Mouse (Mus musculus): Measurements from ENCODE around the gene Tert.

The Tert gene

GRCm38 (mm10) chr13:73675161-73675560, 48.5 kb downstream of the Tert start:
- DNase-seq (ENCODE audit: extremely low spot score, low read depth, low spot score): no peak

- no peak for DNase-seq (ENCODE audit: extremely low spot score, low read depth, low spot score)
Measured at GRCm38 (mm10) chr13:73677853-73678252, 51.1 kb downstream of the Tert start, which contains the start of gene Slc6a18. Gene Slc6a18, minus strand, starts transcription at chr13:73678023.

- no peak for DNase-seq (ENCODE audit: extremely low spot score, low read depth, low spot score)
Measured at GRCm38 (mm10) chr13:73679311-73679710, 52.6 kb downstream of the Tert start.

GRCm38 (mm10) chr13:73680394-73680793, 53.7 kb downstream of the Tert start:
- no peak for DNase-seq (ENCODE audit: extremely low spot score, low read depth, low spot score)

GRCm38 (mm10) chr13:73682226-73682625, 55.5 kb downstream of the Tert start:
- no peak for DNase-seq (ENCODE audit: extremely low spot score, low read depth, low spot score)

- no peak for DNase-seq (ENCODE audit: extremely low spot score, low read depth, low spot score)
Measured at GRCm38 (mm10) chr13:73683682-73684081, 57.0 kb downstream of the Tert start.

GRCm38 (mm10) chr13:73684412-73684811, 57.7 kb downstream of the Tert start:
- no peak for DNase-seq (ENCODE audit: extremely low spot score, low read depth, low spot score)

GRCm38 (mm10) chr13:73685502-73685901, 58.8 kb downstream of the Tert start:
- no peak for DNase-seq (ENCODE audit: extremely low spot score, low read depth, low spot score)

GRCm38 (mm10) chr13:73687601-73688000, 60.9 kb downstream of the Tert start:
- DNase-seq (ENCODE audit: extremely low spot score, low read depth, low spot score): no peak

GRCm38 (mm10) chr13:73688934-73689333, 62.2 kb downstream of the Tert start:
- no peak for DNase-seq (ENCODE audit: extremely low spot score, low read depth, low spot score)

GRCm38 (mm10) chr13:73692249-73692868, 65.6 kb downstream of the Tert start:
- peak; percentile 20 for DNase-seq (ENCODE audit: extremely low spot score, low read depth, low spot score)

- no peak for DNase-seq (ENCODE audit: extremely low spot score, low read depth, low spot score)
Measured at GRCm38 (mm10) chr13:73693333-73693732, 66.6 kb downstream of the Tert start.

GRCm38 (mm10) chr13:73694972-73695371, 68.3 kb downstream of the Tert start:
- DNase-seq (ENCODE audit: extremely low spot score, low read depth, low spot score): no peak

- DNase-seq (ENCODE audit: extremely low spot score, low read depth, low spot score): no peak
Measured at GRCm38 (mm10) chr13:73696529-73696928, 69.8 kb downstream of the Tert start.
